Mouse (Mus musculus) right cerebral cortex, postnatal 25 days (tissue): Measurements from ENCODE around the gene Olfr1491.

Experiments
- DNase-seq: peaks from one replicate; pipeline ENCODE4 v3.0.0; 2022

Olfr1491 gene

DNA sequence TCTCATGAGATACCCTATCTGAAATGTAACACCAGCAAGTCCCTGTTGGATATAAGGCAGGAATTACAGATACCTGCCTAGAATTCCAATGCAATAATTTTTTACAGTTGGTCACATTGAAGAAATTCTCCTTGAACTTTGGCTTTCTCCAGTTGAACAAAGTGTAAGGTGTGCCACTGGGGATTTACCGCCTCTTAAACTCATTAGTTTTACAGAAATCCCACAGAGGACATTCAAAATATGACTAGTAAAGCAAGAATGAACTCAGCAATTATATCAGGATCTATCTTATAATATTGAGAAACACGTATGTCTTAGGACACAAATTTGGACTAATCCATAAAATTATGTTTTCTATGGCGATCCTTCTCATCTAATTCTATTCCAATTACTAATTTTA is at the start of gene Olfr1491:
Gene Olfr1491 (plus strand): TSS at position 301 of the 400 bp plus-strand sequence.
- no peak for DNase-seq

DNA sequence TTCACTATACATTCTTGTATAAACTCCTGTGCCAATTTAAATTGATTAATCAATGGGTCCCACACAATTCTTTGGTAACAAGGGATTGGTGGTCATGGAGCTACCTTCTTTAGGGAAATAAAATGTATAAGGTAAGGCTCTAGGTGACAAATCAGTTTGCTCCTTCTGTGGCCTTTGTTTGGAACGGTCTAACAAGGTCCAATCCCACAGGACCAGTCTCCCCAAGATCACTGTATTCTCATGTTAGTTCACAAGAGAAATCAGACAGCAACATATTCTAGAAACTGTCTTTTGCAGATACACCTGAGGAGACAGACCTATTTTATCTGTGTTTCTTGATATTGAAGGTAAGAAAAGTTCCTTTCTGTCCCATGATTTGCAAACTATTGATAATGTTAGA is 46.3 kb upstream of the Olfr1491 start, which contains the start of gene Olfr1490:
Gene Olfr1490 (plus strand): TSS at position 301 of the 400 bp plus-strand sequence.
- no peak for DNase-seq

DNA sequence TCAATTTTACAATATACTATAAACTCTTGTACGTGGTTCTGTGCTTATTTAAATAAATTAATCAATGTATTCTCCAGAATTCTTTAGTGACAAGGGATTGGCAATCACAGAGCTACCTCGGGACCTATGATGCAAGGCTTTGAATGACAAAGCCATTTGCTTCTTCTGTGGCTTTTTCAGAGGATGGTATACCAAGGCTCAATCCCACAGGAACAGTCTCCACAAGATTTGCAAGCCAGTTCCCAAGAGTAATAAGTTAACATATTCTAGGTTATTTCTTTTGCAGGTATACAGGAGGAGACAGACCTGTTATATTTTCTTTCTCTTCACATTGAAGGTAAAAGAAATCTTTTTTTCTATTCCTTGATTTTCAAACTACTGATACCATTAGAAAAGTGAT is 25.9 kb downstream of the Olfr1491 start, which contains the start of gene Olfr1493-ps1:
Gene Olfr1493-ps1 (plus strand): TSS at position 301 of the 400 bp plus-strand sequence.
- no peak for DNase-seq

DNA sequence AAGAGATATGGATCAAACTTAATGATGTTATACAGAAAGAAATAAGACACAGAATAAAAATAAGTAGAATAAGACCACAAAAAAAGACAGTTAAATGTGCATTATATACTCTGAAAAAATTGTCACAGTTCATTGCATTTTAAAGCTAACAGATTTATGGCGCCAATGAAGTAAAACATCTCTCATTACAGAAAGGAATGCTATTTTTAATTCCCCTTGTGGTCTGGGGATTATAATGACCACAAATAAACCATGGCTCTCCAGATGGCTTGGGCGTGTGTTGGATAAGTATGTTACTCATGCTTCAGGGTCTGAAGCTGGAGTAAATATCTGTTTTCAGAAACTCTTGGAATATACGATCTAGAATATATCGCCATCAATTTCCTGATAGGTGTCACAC is 42.4 kb downstream of the Olfr1491 start, which contains the start of gene Olfr1494:
Gene Olfr1494 (plus strand): TSS at position 301 of the 400 bp plus-strand sequence.
- DNase-seq = no peak

DNA sequence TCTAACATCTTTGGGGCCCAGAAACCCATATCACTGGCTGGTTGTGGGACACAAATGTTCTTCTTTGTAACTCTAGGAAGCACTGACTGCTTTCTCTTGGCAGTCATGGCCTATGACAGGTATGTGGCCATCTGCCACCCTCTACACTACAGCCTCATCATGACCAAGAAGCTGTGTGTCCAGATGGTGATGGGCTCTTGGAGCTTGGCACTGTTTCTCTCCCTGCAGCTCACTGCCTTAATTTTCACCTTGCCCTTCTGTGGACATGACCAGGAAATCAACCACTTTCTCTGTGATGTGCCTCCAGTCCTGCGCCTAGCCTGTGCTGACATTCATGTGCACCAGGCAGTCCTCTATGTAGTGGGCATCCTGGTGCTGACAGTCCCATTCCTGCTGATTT is 52.3 kb downstream of the Olfr1491 start:
- no peak for DNase-seq
